ENCODE assay signal across 23 mouse cellular contexts in genomic region chr7:101133591-101133990, GRCm38 (mm10).
"Had no signal": no experiment of that assay in that cellular context is flagged by ENCODE, and none has a peak within 500 bp of the region (broad histone marks: within the 10 kb centered on the region; RNA-seq: fewer than 3 reads in every experiment).

No protein-coding gene starts in this region.

- ATAC-seq: hindbrain, postnatal 0 days; intestine, embryonic 16.5 days had no signal

- H3K9ac ChIP-seq: heart, embryonic 13.5 days; heart, embryonic 15.5 days; hindbrain, embryonic 13.5 days; hindbrain, embryonic 15.5 days; kidney, embryonic 15.5 days; limb, embryonic 12.5 days had no signal

- H3K4me3 ChIP-seq: gastrocnemius, adult 2 months; heart, adult 2 months; heart, embryonic 13.5 days; heart, embryonic 15.5 days; hindbrain, embryonic 13.5 days; hindbrain, embryonic 15.5 days; kidney, embryonic 15.5 days; left cerebral cortex, adult 2 months; limb, embryonic 10.5 days; limb, embryonic 12.5 days had no signal

- H3K36me3 ChIP-seq: heart, embryonic 13.5 days; heart, embryonic 15.5 days; hindbrain, embryonic 13.5 days; limb, embryonic 10.5 days; limb, embryonic 12.5 days had no signal

- H3K4me1 ChIP-seq: limb, embryonic 10.5 days had no signal

- H3K27ac ChIP-seq: gastrocnemius, adult 2 months; heart, adult 2 months; heart, embryonic 13.5 days; heart, embryonic 15.5 days; hindbrain, embryonic 13.5 days; hindbrain, embryonic 15.5 days; hindbrain, postnatal 0 days; kidney, embryonic 15.5 days; left cerebral cortex, adult 2 months; limb, embryonic 10.5 days; limb, embryonic 12.5 days had no signal

- H3K27me3 ChIP-seq: heart, embryonic 13.5 days; heart, embryonic 15.5 days; hindbrain, embryonic 13.5 days; hindbrain, embryonic 15.5 days; kidney, embryonic 15.5 days; limb, embryonic 12.5 days had no signal

- DNase-seq: gastrocnemius, adult 2 months; gastrocnemius, postnatal 10 days; gastrocnemius, postnatal 25 days; heart, adult 2 months; heart, postnatal 14 days; heart, postnatal 36 days; kidney, adult 11 months; kidney, adult 2 months; kidney, adult 9 months; kidney, postnatal 14 days; kidney, postnatal 36 days; layer of hippocampus, adult 9-11 months had no signal

- H3K9me3 ChIP-seq: heart, embryonic 13.5 days; heart, embryonic 15.5 days; hindbrain, embryonic 13.5 days; hindbrain, embryonic 15.5 days; kidney, embryonic 15.5 days; limb, embryonic 10.5 days; limb, embryonic 12.5 days had no signal

- H3K4me2 ChIP-seq: heart, embryonic 11.5 days; heart, embryonic 13.5 days; heart, embryonic 15.5 days; hindbrain, embryonic 13.5 days; hindbrain, embryonic 15.5 days; kidney, embryonic 15.5 days; limb, embryonic 12.5 days had no signal
